Mouse (Mus musculus): ENCODE data around the gene Klf3. TPM values are rescaled to one million over a fixed set of nuclear protein-coding genes. Genes with fewer than 3 reads are reported as not detected.

Klf3 gene
- polyA plus RNA-seq, 2 experiments, result 34.2 to 69.8 TPM

DNA sequence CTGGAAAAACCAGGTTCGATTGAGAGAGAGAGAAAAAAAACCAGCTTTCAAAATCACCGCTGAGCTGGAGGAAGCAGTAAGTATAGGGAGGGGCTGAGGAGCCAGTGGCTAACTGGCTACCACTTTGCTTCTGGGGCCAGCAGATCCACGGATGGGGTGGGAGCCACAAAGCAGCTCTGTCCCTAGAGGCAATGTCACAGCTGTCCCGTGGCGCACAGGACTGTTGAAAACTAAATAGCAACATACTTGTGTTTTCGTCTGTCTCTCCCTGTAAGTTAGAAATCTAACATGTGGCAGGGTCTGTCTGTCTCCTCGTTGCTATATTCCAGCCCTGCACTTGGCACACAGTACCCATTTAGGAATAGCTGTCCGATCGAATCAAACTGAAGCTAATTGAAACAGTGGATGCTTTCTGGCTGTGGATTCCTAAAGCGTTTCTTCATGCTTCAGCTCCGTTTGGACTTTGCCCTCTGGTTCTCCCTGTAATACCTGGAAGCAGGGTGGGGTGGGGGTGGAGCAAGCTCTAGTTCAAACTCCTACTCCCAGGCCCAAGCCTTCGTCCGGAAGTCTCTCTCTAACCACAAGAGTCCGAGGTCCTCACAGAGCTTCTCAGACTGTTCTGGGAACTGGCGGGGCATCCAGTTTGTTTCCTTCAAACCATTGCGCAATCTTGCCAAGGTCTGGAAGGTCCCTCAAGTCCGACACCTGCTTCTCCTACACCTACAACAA, 58.4 kb downstream of the Klf3 start:
- peak in 1 of 3 experiments; percentile 50 for DNase-seq (ENCODE audit: low read depth in 3 of 3, low spot score in 3 of 3)
- Histone ChIP-seq H3K4me3 (ENCODE audit: insufficient read depth in 1 of 2, low read depth in 2 of 2, low read length in 2 of 2) (peak overlapping the region; percentile 26 to 30), H3K9ac (replicated peaks) (peak overlapping the region; percentile 53), H3K27ac (no peak overlapping the region; the same call in 1 of the 2 replicates), H3K4me1 (replicated peaks; ENCODE audit: control insufficient read depth in 2 of 2, insufficient read depth in 2 of 2, low read length in 1 of 2) (peaks cover 23 to 36% of the 10 kb centered on the region in 2 experiments), H3K36me3 (replicated peaks; ENCODE audit: control insufficient read depth, insufficient read depth, low read depth) (no peaks in the 10 kb centered on the region), H3K4me2 (ENCODE audit: low read depth) (peak overlapping the region; percentile 70), H3K9me3 (ENCODE audit: control insufficient read depth, low read length) (no peaks in the 10 kb centered on the region), H3K27me3 (ENCODE audit: control insufficient read depth, insufficient read depth, low read length) (no peaks in the 10 kb centered on the region)
- ATAC-seq (ENCODE audit: insufficient read depth), result peak; percentile 38; the same call in 1 of the 2 replicates
- TF ChIP-seq CTCF (IDR thresholded peaks at IDR 0.05; ENCODE audit: low read depth) (no peak), EP300 (IDR thresholded peaks at IDR 0.05; ENCODE audit: low read depth) (no peak)
- WGBS (ENCODE audit: insufficient replicate concordance), result 17% methylated on average over 17 of the region's 17 CpGs

- Histone ChIP-seq H3K27ac (no peak overlapping the region), H3K4me3 (ENCODE audit: insufficient read depth in 1 of 2, low read depth in 2 of 2, low read length in 2 of 2) (no peak overlapping the region), H3K9me3 (ENCODE audit: control insufficient read depth, low read length) (no peaks in the 10 kb centered on the region), H3K9ac (replicated peaks) (no peak overlapping the region; the same call in 1 of the 2 replicates), H3K36me3 (replicated peaks; ENCODE audit: control insufficient read depth, insufficient read depth, low read depth) (no peaks in the 10 kb centered on the region), H3K4me1 (replicated peaks; ENCODE audit: control insufficient read depth in 2 of 2, insufficient read depth in 2 of 2, low read length in 1 of 2) (peaks cover 23 to 39% of the 10 kb centered on the region in 2 experiments), H3K27me3 (ENCODE audit: control insufficient read depth, insufficient read depth, low read length) (no peaks in the 10 kb centered on the region), H3K4me2 (ENCODE audit: low read depth) (peak overlapping the region; percentile 70)
- DNase-seq (ENCODE audit: low read depth in 3 of 3, low spot score in 3 of 3) (no peak), ATAC-seq (ENCODE audit: insufficient read depth) (no peak)
- TF ChIP-seq CTCF (IDR thresholded peaks at IDR 0.05; ENCODE audit: low read depth) (no peak), EP300 (IDR thresholded peaks at IDR 0.05; ENCODE audit: low read depth) (no peak)
- WGBS (ENCODE audit: insufficient replicate concordance), result 57% methylated on average over 9 of the region's 9 CpGs
Measured at GRCm38 (mm10) chr5:64862269-64862668, 59.1 kb downstream of the Klf3 start.

- Histone ChIP-seq H3K4me3 (ENCODE audit: insufficient read depth in 1 of 2, low read depth in 2 of 2, low read length in 2 of 2) (no peak overlapping the region), H3K4me1 (replicated peaks; ENCODE audit: control insufficient read depth in 2 of 2, insufficient read depth in 2 of 2, low read length in 1 of 2) (peaks cover 23 to 39% of the 10 kb centered on the region in 2 experiments), H3K9ac (replicated peaks) (no peak overlapping the region), H3K27me3 (ENCODE audit: control insufficient read depth, insufficient read depth, low read length) (no peaks in the 10 kb centered on the region), H3K27ac (peak overlapping the region; percentile 60), H3K4me2 (ENCODE audit: low read depth) (peak overlapping the region; percentile 38), H3K9me3 (ENCODE audit: control insufficient read depth, low read length) (no peaks in the 10 kb centered on the region), H3K36me3 (replicated peaks; ENCODE audit: control insufficient read depth, insufficient read depth, low read depth) (no peaks in the 10 kb centered on the region)
- peak; percentile 37 for TF ChIP-seq EP300 (IDR thresholded peaks at IDR 0.05; ENCODE audit: low read depth)
- TF ChIP-seq CTCF (IDR thresholded peaks at IDR 0.05; ENCODE audit: low read depth), result no peak
- ATAC-seq (ENCODE audit: insufficient read depth) (peak; percentile 81), DNase-seq (ENCODE audit: low read depth in 3 of 3, low spot score in 3 of 3) (peak; percentile 61 to 79 (median 67))
- WGBS (ENCODE audit: insufficient replicate concordance), result 8% methylated on average over 4 of the region's 4 CpGs
Measured at GRCm38 (mm10) chr5:64864699-64865108, 61.5 kb downstream of the Klf3 start.

DNA sequence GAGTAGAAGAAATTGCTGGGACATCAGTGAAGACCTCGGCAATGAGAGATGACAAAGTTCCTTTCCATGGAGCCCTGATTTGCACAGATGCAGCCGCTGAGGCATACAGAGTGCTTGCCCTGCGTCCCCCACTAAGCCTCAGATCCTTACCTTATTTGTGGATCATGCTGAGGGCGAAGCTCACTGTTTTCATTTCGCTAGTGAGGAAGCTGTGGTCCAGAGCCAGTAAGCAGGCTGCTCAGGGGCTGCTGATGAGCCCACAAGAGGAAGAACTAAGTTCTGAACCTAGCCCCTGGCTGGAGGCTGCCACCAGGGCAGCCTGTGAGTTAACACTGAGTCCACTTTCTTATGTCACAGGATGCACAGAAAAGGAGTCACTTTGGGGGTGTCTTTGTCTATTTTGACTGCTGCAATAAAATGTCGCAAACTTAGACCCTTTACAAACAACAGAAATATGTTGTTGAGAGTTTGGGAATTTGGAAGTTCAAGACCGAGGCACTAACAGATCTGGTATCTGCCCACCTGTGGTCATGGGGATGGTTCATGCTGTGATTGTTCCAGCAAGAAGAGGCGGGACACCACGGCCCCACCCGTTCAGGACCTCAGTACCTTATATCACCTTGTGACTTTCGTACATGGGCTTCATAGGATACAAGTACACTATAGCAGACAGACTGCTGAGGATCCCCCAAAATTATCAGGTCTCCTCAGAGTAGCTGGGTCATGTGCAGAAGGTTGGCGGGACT, 62.2 kb downstream of the Klf3 start:
- peaks cover 23 to 39% of the 10 kb centered on the region in 2 experiments for H3K4me1 ChIP-seq (replicated peaks; ENCODE audit: control insufficient read depth in 2 of 2, insufficient read depth in 2 of 2, low read length in 1 of 2)
- H3K36me3 ChIP-seq (replicated peaks; ENCODE audit: control insufficient read depth, insufficient read depth, low read depth), result no peaks in the 10 kb centered on the region
- no peak for TF ChIP-seq CTCF (IDR thresholded peaks at IDR 0.05; ENCODE audit: low read depth)
- no peak for TF ChIP-seq EP300 (IDR thresholded peaks at IDR 0.05; ENCODE audit: low read depth)
- H3K27me3 ChIP-seq (ENCODE audit: control insufficient read depth, insufficient read depth, low read length), result no peaks in the 10 kb centered on the region
- ATAC-seq (ENCODE audit: insufficient read depth), result no peak; the same call in 1 of the 2 replicates
- H3K4me3 ChIP-seq (ENCODE audit: insufficient read depth in 1 of 2, low read depth in 2 of 2, low read length in 2 of 2), result no peak overlapping the region
- H3K27ac ChIP-seq, result peak overlapping the region; percentile 60; the same call in 1 of the 2 replicates
- no peak overlapping the region for H3K4me2 ChIP-seq (ENCODE audit: low read depth)
- 54% methylated on average over 12 of the region's 12 CpGs for WGBS (ENCODE audit: insufficient replicate concordance)
- H3K9me3 ChIP-seq (ENCODE audit: control insufficient read depth, low read length), result no peaks in the 10 kb centered on the region
- no peak overlapping the region for H3K9ac ChIP-seq (replicated peaks)
- DNase-seq (ENCODE audit: low read depth in 3 of 3, low spot score in 3 of 3), result no peak

All from liver, embryonic 14.5 days (tissue).